Mouse (Mus musculus) cerebellum, postnatal 25 days (tissue): ENCODE measurements at regions not wholly inside any gene's neighbourhood (a gene's known extent, or its start where the extent isn't known, plus 50 kb on each side); places are given as distances from the start of the nearest gene placed in this dataset.

Experiments used
- DNase-seq, 2 experiments: peaks; one replicate each; pipeline ENCODE4 v3.0.0; 2021; ENCODE audit warnings: mixed read lengths in 2 of 2

- DNase-seq, result no peak
These were observed 420.8 kb upstream of the Lcorl start for GRCm38 (mm10) chr5:46278190-46278589.

GRCm38 (mm10) chr5:46256730-46257129 lies 399.3 kb upstream of the Lcorl start:
- DNase-seq, result no peak

DNA sequence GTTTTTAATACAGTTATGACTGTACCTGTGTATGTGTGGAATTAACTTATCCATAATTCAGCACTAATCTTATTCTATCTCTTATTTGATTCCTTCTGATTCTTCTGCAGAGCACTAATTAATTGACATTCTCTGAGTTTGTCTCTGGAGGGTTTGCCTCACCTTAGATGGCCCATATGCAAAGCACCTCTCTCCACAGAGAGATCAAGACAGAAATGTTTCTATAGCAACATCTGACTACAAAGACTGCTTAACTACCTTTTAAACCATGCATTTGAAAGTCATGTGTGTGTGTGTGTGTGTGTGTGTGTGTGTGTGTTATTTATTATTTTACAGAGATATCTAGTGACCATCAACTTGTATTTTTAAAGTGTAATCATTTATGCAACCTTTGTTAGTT lies 396.5 kb upstream of the Lcorl start:
- no peak for DNase-seq

GRCm38 (mm10) chr5:46235364-46236067 lies 378.1 kb upstream of the Lcorl start:
- DNase-seq, result no peak

DNA sequence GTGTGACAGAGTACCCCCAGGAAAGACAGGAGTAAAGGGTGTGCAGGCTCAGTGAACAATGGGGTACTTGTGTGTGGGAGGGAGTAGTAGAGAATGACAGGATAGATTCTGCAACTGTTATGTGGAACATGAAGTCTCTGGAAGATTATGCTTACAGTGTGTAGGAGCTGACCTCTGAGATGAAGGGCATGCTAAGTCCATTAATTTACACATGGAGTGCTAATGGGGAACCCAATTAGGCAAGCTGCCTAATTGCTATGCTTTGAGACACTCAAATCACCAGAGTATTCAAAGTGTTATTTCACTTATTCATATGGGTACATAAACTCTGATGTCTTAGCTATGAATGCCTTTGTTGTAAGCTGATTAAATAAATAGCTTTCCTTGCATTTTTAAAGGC lies 375.4 kb upstream of the Lcorl start:
- DNase-seq, result no peak

- DNase-seq, result no peak
These were observed 371.3 kb upstream of the Lcorl start for GRCm38 (mm10) chr5:46228667-46229066.

GRCm38 (mm10) chr5:46212845-46213468 lies 355.5 kb upstream of the Lcorl start:
- DNase-seq, result no peak

GRCm38 (mm10) chr5:46209076-46209475 lies 351.7 kb upstream of the Lcorl start:
- no peak for DNase-seq

GRCm38 (mm10) chr5:46203744-46204143 lies 346.3 kb upstream of the Lcorl start:
- DNase-seq, result no peak

- no peak for DNase-seq
These were observed 345.0 kb upstream of the Lcorl start for GRCm38 (mm10) chr5:46202457-46202772.

- no peak for DNase-seq
These were observed 344.4 kb upstream of the Lcorl start for GRCm38 (mm10) chr5:46201639-46202456.

DNA sequence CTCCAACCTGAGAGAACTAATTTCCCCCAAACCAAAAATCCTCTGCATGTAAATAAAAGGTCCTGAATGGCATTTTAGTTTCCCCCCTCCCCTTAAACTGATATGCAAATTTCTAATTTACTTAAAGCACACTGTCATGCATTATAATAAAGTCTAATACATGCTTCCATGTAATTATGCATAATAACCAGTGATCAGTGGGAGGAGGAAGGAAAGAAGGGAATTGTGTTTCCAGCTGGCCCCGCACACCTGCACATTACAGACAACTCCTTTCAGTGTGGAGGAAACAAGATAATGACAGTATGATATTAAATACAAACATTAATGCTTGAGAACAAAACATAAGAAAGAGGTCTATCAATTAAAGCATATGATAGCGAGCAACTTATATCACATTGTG lies 329.5 kb upstream of the Lcorl start:
- no peak for DNase-seq

GRCm38 (mm10) chr5:46182157-46182556 lies 324.7 kb upstream of the Lcorl start:
- no peak for DNase-seq

GRCm38 (mm10) chr5:46172315-46172714 lies 314.9 kb upstream of the Lcorl start:
- no peak for DNase-seq

DNA sequence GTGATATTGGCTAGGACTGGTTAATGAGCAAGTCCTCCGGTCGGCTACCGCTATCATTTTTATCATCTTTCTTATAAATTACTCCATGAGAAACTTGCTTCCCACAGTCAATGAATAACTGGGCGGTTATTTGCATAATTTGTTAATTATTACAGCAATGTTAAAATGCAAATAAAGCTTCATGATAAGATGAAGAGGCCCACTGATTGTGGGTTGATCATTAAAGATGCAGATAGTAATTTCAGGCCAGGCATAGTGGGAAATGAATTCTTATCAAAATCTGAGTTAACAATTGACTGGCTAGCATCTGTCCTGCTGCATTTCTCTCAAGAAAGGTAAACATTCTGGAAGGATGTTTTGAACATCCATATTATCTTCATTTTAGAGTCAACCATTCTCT lies 303.4 kb upstream of the Lcorl start:
- no peak for DNase-seq

DNA sequence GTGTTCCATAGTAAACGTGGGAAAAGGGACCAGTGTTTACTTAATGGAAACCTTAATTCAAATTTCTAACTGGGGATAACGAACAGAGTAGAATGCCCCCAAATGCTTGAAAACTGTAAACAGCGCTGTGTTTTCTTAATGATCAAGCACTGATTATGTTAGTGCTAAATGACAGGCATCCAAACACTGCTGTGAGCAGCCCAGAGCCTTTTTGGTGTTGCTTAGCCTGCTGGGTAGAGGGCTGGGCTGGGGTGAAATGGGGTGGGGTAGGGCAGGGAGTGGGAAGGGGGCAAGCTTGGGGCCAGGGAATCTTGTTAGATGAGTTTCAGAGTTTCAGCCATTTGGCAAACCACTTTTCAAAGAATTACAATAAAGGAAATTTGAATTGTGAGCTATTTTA lies 294.6 kb upstream of the Lcorl start:
- no peak for DNase-seq

- peak in 1 of 2 experiments; percentile 12 for DNase-seq
These were observed 293.4 kb upstream of the Lcorl start for GRCm38 (mm10) chr5:46150825-46151224.

DNA sequence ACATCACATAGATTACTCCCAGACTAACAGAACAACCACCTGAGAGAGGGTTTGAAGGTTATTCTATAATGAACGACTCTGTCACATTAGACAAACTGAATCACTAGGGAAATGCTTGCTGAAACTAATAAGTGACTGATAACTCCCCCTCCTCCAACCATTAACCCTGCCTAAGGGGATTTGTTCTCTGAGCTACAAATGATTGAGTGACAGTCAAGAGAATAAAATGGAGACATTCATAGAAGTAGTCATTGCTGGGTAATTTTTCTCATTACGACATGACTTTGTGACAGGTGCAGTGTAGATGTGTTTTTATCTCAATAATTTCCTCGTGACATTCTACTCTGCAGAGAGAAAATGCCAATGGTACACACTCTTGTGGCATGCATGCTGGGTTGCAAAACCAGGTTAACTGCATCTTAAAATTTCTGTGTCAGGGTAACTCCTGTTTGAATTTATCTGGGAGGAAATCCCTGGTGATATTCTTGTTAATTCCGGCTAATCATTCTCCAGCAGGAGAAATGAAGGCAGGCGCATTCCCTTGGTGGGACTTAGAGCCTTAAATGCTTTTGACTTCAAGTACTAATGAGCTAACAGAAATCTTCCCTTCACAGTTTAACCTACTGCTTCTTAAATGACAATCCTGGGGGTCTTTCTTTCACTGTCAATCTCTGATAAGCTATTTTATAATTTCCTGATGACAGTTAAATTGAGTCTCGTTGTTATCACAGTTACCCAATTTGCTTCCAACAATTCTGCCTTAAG lies 292.6 kb upstream of the Lcorl start:
- no peak for DNase-seq

DNA sequence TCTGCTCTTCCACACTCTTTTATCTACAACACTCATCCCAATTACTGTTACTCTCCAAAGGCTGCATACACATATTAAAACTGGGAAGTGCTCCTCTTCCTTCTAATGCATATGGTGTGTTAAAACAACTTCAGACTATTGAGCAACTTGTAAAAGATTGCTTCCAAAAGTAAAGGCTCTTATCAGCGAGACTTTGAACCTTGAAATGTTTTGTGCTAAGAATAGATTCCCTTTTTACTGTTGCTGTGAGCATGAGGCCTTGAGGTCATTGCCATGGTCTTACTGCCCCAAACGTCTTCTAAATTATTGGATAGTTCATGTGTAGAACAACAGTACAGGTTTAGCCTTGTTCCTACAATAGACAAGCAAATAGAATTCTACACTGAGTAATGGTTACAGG lies 281.6 kb upstream of the Lcorl start:
- no peak for DNase-seq

GRCm38 (mm10) chr5:46137695-46138094 lies 280.3 kb upstream of the Lcorl start:
- no peak for DNase-seq

DNA sequence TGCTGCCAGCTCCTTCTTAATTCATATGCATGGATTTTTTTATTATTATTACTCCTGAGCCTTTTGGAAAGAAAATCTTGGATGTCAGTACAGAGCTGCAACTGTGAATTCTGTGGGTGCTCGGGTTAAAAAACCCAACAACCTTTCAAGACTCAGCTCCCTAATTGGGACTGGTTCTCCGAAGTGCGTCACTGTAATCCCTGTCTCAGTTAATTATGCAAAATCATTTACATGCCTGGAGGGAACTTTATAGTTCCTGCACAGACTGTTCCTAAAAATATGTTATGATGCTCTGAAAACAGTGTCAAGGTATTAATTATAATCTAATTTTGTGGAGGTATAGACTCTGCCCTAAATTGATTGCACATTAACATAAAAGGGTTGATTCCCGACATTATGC lies 250.6 kb upstream of the Lcorl start:
- no peak for DNase-seq

GRCm38 (mm10) chr5:46103350-46103749 lies 245.9 kb upstream of the Lcorl start:
- DNase-seq, result no peak

- no peak for DNase-seq
These were observed 235.1 kb upstream of the Lcorl start for GRCm38 (mm10) chr5:46092549-46092948.
